ENCODE assay signal across 19 mouse cellular contexts in the genomic region with DNA sequence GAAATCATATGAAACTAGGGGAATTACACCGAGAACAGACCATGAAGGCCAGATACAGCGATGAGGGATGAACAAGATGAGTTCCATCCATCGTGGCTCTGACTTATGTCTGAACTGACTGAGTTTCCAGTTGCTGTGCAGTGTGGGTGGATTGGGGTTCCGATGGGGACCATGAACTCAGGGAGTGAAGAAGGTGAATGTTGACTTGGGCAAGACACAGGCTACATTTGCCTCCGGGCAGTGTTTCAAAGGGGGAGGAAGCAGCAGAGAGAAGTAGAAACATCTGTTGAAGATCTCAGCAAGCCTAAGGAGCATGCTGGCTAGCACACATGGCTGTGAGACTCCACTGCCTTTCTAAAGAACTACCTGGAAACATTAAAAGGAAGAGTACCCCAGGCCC.
A peak's percentile ranks its signal among the peaks of the same experiment; 100 is the strongest.
DNase-seq lines count a peak whose midpoint lies in the region; ATAC-seq lines count a peak whose summit lies in the region.
"Had no signal": no experiment of that assay in that cellular context is flagged by ENCODE, and none has a peak within 500 bp of the region (broad histone marks: within the 10 kb centered on the region; RNA-seq: fewer than 3 reads in every experiment).

No protein-coding gene starts in this region.

- H3K4me1 ChIP-seq in heart, embryonic 10.5 days: no peaks in the 10 kb centered on the region
- H3K4me1 ChIP-seq in embryonic facial prominence, embryonic 14.5 days (ENCODE audit: control insufficient read depth, insufficient read depth, low read length): peaks cover 11% of the 10 kb centered on the region
- H3K4me1 ChIP-seq: forebrain, embryonic 13.5 days; heart, embryonic 13.5 days had no signal

- no peaks in the 10 kb centered on the region for H3K9me3 ChIP-seq in heart, embryonic 10.5 days
- H3K9me3 ChIP-seq in embryonic facial prominence, embryonic 14.5 days (ENCODE audit: control insufficient read depth, low read length): no peaks in the 10 kb centered on the region
- H3K9me3 ChIP-seq: embryonic facial prominence, embryonic 13.5 days; forebrain, embryonic 13.5 days; heart, embryonic 13.5 days; hindbrain, embryonic 12.5 days had no signal

- H3K4me3 ChIP-seq in heart, embryonic 10.5 days: no peak overlapping the region
- H3K4me3 ChIP-seq in embryonic facial prominence, embryonic 14.5 days (ENCODE audit: low read depth, low read length): no peak overlapping the region
- H3K4me3 ChIP-seq: embryonic facial prominence, embryonic 13.5 days; forebrain, embryonic 13.5 days; heart, embryonic 13.5 days; hindbrain, embryonic 12.5 days had no signal

- H3K27me3 ChIP-seq in heart, embryonic 10.5 days (ENCODE audit: insufficient read depth, poor library complexity, severe bottlenecking): no peaks in the 10 kb centered on the region
- H3K27me3 ChIP-seq in embryonic facial prominence, embryonic 14.5 days (replicated peaks; ENCODE audit: control insufficient read depth, insufficient read depth, low read length): no peaks in the 10 kb centered on the region
- H3K27me3 ChIP-seq: embryonic facial prominence, embryonic 13.5 days; forebrain, embryonic 13.5 days; heart, embryonic 13.5 days had no signal

- H3K4me2 ChIP-seq in embryonic facial prominence, embryonic 14.5 days (ENCODE audit: low read depth, low read length): no peak overlapping the region
- H3K4me2 ChIP-seq: embryonic facial prominence, embryonic 13.5 days; forebrain, embryonic 13.5 days; heart, embryonic 13.5 days; hindbrain, embryonic 12.5 days had no signal

- 87% methylated on average over 5 of the region's 5 CpGs for WGBS in heart, embryonic 10.5 days
- 51% methylated on average over 5 of the region's 5 CpGs for WGBS in embryonic facial prominence, embryonic 14.5 days

- H3K36me3 ChIP-seq in heart, embryonic 10.5 days: no peaks in the 10 kb centered on the region
- H3K36me3 ChIP-seq in embryonic facial prominence, embryonic 14.5 days (ENCODE audit: control insufficient read depth, insufficient read depth, low read length): no peaks in the 10 kb centered on the region
- H3K36me3 ChIP-seq: embryonic facial prominence, embryonic 13.5 days; heart, embryonic 13.5 days; hindbrain, embryonic 12.5 days had no signal

- intact Hi-C loops in heart, postnatal 25 days (cut with DNase I): no loop called here

- no peak for ATAC-seq in embryonic facial prominence, embryonic 14.5 days (ENCODE audit: low read depth)
- ATAC-seq: forebrain, embryonic 13.5 days; inflammation-experienced regulatory T-cells, adult 6 months; intestine, postnatal 0 days had no signal

- peak; percentile 11 to 17 for DNase-seq in gastrocnemius, adult 8-10 months (ENCODE audit: low spot score in 2 of 2)
- no peak for DNase-seq in gastrocnemius, postnatal 4 days (ENCODE audit: low spot score in 2 of 2)
- DNase-seq in heart, embryonic 10.5 days (ENCODE audit: low spot score): peak; percentile 69
- no peak for DNase-seq in heart, postnatal 25 days (ENCODE audit: low spot score)
- DNase-seq in NIH3T3 (ENCODE audit: low read depth): peak; percentile 79
- peak; percentile 56 for DNase-seq in embryonic facial prominence, embryonic 14.5 days (ENCODE audit: low spot score)
- DNase-seq in right cerebral cortex, postnatal 10 days (ENCODE audit: low spot score in 2 of 2): no peak
- DNase-seq: adrenal gland, adult 8-10 months; adrenal gland, postnatal 36 days; cerebellum, adult 2 months; embryo, embryonic 11 days; heart, postnatal 4 days; kidney, adult 8-10 months had no signal

- H3K27ac ChIP-seq in heart, embryonic 10.5 days: no peak overlapping the region
- no peak overlapping the region; the same call in 1 of the 2 replicates for H3K27ac ChIP-seq in embryonic facial prominence, embryonic 14.5 days (replicated peaks; ENCODE audit: low read depth, low read length)
- H3K27ac ChIP-seq: embryonic facial prominence, embryonic 13.5 days; forebrain, embryonic 13.5 days; heart, embryonic 13.5 days; hindbrain, embryonic 12.5 days had no signal

- H3K9ac ChIP-seq in embryonic facial prominence, embryonic 14.5 days (ENCODE audit: low read depth, low read length): no peak overlapping the region
- H3K9ac ChIP-seq: embryonic facial prominence, embryonic 13.5 days; forebrain, embryonic 13.5 days; heart, embryonic 13.5 days; hindbrain, embryonic 12.5 days had no signal

Comparison
In these comparisons a context has a peak if more than half of its experiments do, and no peak if none do; other contexts are left out.
1. DNase-seq: peak in gastrocnemius, adult 8-10 months (2 of 2), heart, embryonic 10.5 days (single experiment), NIH3T3 (single experiment) and embryonic facial prominence, embryonic 14.5 days (single experiment); none in gastrocnemius, postnatal 4 days (0 of 2), heart, postnatal 25 days (single experiment) and right cerebral cortex, postnatal 10 days (0 of 2).